Mouse (Mus musculus) hindbrain, postnatal 0 days (tissue): ENCODE measurements around the gene Vamp9. TPM values are rescaled to one million over a fixed set of nuclear protein-coding genes. Genes with fewer than 3 reads are reported as not detected.

Experiments
- ATAC-seq: fragments of 200-750 bp; cut with Nextera tagmentation; 2 replicates; pipeline ENCODE4 v1.8.0; 2017; ENCODE audit warnings: mild to moderate bottlenecking, moderate TSS enrichment, moderate library complexity
- DNase-seq: peaks from one replicate; pipeline ENCODE4 v3.0.0-alpha.2; 2015; ENCODE audit warnings: low spot score
- H3K27ac ChIP-seq: fragments of 300-500 bp; sonication (generic); 2 replicates; pipeline ENCODE4 v1.5.1; 2014; ENCODE audit warnings: mild to moderate bottlenecking
- H3K27me3 ChIP-seq: fragments of 300-500 bp; sonication (generic); 2 replicates; pipeline ENCODE4 v1.6.1; 2014; ENCODE audit warnings: low read length, mixed read lengths; ENCODE audit not compliant: insufficient read depth
- H3K36me3 ChIP-seq: fragments of 300-500 bp; sonication (generic); 2 replicates; pipeline ENCODE4 v1.6.1; 2014; ENCODE audit warnings: low read length, mixed read lengths; ENCODE audit not compliant: insufficient read depth
- H3K4me1 ChIP-seq: fragments of 300-500 bp; sonication (generic); 2 replicates; pipeline ENCODE4 v1.6.1; 2014; ENCODE audit warnings: antibody characterized with exemption, low read length, mixed read lengths; ENCODE audit not compliant: insufficient read depth
- H3K4me2 ChIP-seq: fragments of 300-500 bp; sonication (generic); 2 replicates; pipeline ENCODE4 v1.6.1; 2014; ENCODE audit warnings: low read depth, mild to moderate bottlenecking, low read length, moderate library complexity, mixed read lengths
- H3K4me3 ChIP-seq: fragments of 300-500 bp; sonication (generic); 2 replicates; pipeline ENCODE4 v1.5.1; 2014; ENCODE audit warnings: low read length
- H3K9ac ChIP-seq: fragments of 300-500 bp; sonication (generic); replicated peaks from 2 replicates; pipeline ENCODE4 v1.6.1; 2014; ENCODE audit warnings: mild to moderate bottlenecking, low read length, moderate library complexity, mixed read lengths
- H3K9me3 ChIP-seq: fragments of 300-500 bp; sonication (generic); 2 replicates; pipeline ENCODE4 v1.6.1; 2016; ENCODE audit warnings: low read length, mixed read lengths
- CTCF ChIP-seq: IDR thresholded peaks from 2 replicates; pipeline ENCODE4 v1.5.1; 2016; ENCODE audit warnings: antibody characterized with exemption, control low read depth, low read depth
- WGBS: fragments of 180-500 bp; shearing (Covaris S2); extraction: QIAGEN DNeasy Blood & Tissue Kit; methylation state at CpG from one replicate; pipeline ENCODE4 v1.1.7; 2014; 5-methylcytosine and 5-hydroxymethylcytosine counted together
- polyA plus RNA-seq: library from polyadenylated mRNA; unstranded; fragments of >200 nt; fragmentation: Nextera tagmentation; extraction: Ambion mirVana; gene quantifications from 2 replicates; pipeline ENCODE4 v1.2.1, GENCODE M21; 2015
- total RNA-seq: library from RNA; depleted of rRNA; stranded (reverse); fragments of >200 nt; gene quantifications from 2 replicates; pipeline ENCODE4 v1.2.3, GENCODE M21; 2014; rRNA removed

Vamp9 gene
- total RNA-seq (0.31 TPM in 1 of 2 replicates, not detected in the other), polyA plus RNA-seq (0.38 and 1.2 TPM in 2 replicates)

DNA sequence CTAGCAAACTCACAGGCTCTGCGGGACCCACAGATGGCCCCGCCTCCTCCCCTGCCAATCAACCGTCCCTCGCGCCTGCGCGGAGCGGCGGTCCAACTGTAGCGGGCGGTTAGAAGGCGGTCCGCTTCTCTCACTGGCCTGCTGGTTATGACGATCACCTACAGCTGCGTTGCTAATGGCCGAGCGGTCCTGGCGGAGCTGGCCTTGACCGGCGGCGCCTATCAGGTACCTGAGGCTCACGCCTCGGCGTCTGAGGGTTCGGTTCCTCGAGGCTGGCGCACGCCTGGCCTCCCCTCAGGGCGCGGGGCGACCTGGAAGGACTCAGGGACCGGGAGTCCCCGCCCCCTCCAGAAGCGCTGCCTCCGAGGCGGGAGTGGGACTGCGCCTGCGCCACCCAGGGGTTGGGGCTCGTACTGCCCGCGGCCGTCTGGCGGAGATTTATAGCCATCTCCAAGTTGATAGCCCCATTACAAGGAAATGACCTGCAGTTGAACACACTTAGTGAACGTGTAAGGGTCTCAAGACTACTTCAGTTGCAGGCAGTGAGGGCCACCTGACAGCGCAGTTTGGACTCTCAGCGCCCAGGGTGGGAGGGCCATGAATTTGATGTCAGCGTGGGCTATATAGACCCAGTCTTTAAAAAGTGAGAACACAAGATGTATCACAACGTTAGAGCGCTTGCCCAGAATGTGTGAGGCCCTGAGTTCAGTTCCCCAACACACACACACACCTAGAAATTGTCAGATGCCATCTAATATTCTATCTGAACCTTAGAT lies at the start of gene Vamp9:
TSS of gene Vamp9 (plus strand) at position 74 of the 776 bp plus-strand sequence.
- WGBS: 12% methylated on average over 49 of the region's 49 CpGs
- ATAC-seq: peak; percentile 99
- peak; percentile 65 for TF ChIP-seq CTCF

GRCm38 (mm10) chr5:99857106-99857637 lies 48.9 kb upstream of the Vamp9 start:
- Histone ChIP-seq H3K4me1 (no peaks in the 10 kb centered on the region), H3K36me3 (no peaks in the 10 kb centered on the region), H3K9ac (no peak overlapping the region), H3K27me3 (no peaks in the 10 kb centered on the region), H3K9me3 (no peaks in the 10 kb centered on the region), H3K4me3 (no peak overlapping the region), H3K4me2 (no peak overlapping the region), H3K27ac (no peak overlapping the region)
- 44% methylated on average over 14 of the region's 14 CpGs for whole genome bisulfite sequencing
- DNase-seq: no peak
- TF ChIP-seq CTCF: no peak
- ATAC-seq: no peak

More for the DNA sequence above, at the start of gene Vamp9:
- Histone ChIP-seq H3K27me3 (0 out of 2 replicates have a peak, but pooled peaks cover 4% of the 10 kb centered on the region), H3K9me3 (no peaks in the 10 kb centered on the region), H3K4me2 (peak within 1 kb of the TSS; percentile 52), H3K4me1 (no peaks in the 10 kb centered on the region), H3K27ac (peak within 1 kb of the TSS; percentile 80), H3K9ac (peak within 1 kb of the TSS; percentile 54), H3K36me3 (no peaks in the 10 kb centered on the region), H3K4me3 (peak within 1 kb of the TSS; percentile 55)
- peak; percentile 96 for DNase-seq

DNA sequence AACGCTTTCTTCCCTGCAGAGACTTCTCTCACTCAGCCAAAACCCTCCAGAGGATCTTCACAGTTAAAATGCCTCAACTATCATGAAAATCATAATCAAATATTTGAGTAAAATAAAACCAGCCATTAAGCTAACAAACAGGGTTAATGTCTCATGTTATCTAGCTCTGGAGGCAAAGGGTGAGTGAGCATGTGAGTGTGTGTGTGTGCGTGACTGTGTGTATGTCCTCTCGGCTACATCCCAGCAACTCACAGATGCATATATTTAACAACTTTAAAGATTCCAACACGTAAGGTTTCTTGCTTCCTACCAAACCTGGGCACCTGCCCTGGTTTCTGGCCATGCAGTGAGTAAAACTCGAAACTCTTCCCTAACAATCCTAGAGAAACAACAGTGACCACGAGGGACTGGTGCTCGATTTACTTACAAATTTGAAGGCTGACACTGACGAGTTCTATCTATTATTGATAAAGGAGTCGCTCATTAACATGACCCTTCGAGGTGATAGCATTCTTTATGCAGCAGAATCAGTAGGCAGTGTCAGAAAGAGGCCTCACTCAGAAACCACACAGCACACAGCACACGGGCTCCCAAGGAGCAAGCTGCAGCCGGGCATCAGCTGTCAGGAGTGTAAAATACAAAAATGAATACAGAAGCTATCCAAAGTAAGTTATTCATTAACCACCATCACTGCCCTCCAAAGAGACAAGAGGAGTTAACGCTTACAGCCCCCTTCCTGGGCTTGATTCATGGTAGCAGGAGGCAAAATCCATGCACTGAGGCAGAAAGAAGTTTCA lies 46.2 kb upstream of the Vamp9 start:
- H3K9ac ChIP-seq: no peak overlapping the region
- no peaks in the 10 kb centered on the region for H3K27me3 ChIP-seq
- no peak overlapping the region for H3K4me2 ChIP-seq
- no peaks in the 10 kb centered on the region for H3K36me3 ChIP-seq
- TF ChIP-seq CTCF: no peak
- no peaks in the 10 kb centered on the region for H3K4me1 ChIP-seq
- no peak for DNase-seq
- no peaks in the 10 kb centered on the region for H3K9me3 ChIP-seq
- no peak overlapping the region for H3K4me3 ChIP-seq
- 60% methylated on average over 13 of the region's 13 CpGs for WGBS
- ATAC-seq: no peak
- no peak overlapping the region for H3K27ac ChIP-seq

DNA sequence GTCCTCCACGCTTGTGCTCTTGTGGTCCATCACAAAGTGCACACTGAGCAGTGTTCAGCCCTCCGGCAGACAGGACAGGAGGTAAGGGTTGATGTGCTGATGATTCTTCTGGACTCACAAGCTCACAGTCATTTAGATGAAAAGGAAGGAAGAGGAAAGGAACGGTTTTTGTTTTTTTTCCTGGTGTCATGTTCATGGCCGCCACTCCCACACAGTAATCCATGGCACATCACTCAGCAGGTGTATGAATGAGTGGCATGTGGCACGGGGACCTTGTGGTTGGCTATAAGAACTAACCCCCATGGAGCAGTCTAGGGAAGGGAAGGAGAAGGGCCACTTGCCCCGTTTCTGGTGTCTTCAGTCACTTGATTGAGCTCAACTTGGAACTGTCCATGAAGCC lies 44.2 kb upstream of the Vamp9 start:
- 78% methylated on average over 6 of the region's 6 CpGs for WGBS
- DNase-seq (no peak), ATAC-seq (no peak)
- H3K27ac ChIP-seq: no peak overlapping the region
- H3K9me3 ChIP-seq: no peaks in the 10 kb centered on the region
- no peak overlapping the region for H3K4me3 ChIP-seq
- TF ChIP-seq CTCF: no peak
- H3K9ac ChIP-seq: no peak overlapping the region
- H3K4me2 ChIP-seq: no peak overlapping the region
- H3K27me3 ChIP-seq: no peaks in the 10 kb centered on the region
- H3K4me1 ChIP-seq: no peaks in the 10 kb centered on the region
- no peaks in the 10 kb centered on the region for H3K36me3 ChIP-seq

GRCm38 (mm10) chr5:99863656-99864380 lies 42.2 kb upstream of the Vamp9 start:
- no peak for DNase-seq
- H3K4me2 ChIP-seq: no peak overlapping the region
- 79% methylated on average over 13 of the region's 13 CpGs for WGBS

DNA sequence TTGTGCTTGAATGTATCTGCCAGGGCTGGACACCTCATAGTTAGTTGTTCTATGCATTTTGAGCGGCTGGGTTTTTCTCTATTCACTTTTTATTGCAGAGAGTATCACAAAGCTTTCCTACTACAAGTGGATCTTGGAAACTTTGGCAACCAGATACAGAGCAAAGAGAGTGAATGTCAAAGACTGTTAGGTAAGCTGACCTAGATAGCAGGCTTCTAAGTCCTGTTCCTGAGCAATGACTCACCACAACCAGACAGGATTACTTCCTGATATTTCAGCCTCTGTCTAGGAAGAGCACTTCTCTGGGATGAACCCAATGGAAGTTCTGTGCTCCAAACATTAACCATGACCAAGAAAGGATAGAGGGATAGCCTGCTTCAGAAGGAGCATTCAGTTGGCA lies 40.3 kb upstream of the Vamp9 start:
- WGBS: 94% methylated on average over 1 of the region's 1 CpGs
- no peak overlapping the region for H3K4me2 ChIP-seq
- H3K9me3 ChIP-seq: no peaks in the 10 kb centered on the region
- H3K9ac ChIP-seq: no peak overlapping the region
- TF ChIP-seq CTCF: no peak
- ATAC-seq: no peak
- H3K36me3 ChIP-seq: no peaks in the 10 kb centered on the region
- H3K27ac ChIP-seq: no peak overlapping the region
- no peak overlapping the region for H3K4me3 ChIP-seq
- no peaks in the 10 kb centered on the region for H3K27me3 ChIP-seq
- no peaks in the 10 kb centered on the region for H3K4me1 ChIP-seq
- no peak for DNase-seq

More at GRCm38 (mm10) chr5:99863656-99864380, 42.2 kb upstream of the Vamp9 start:
- Histone ChIP-seq H3K27me3 (no peaks in the 10 kb centered on the region), H3K4me3 (no peak overlapping the region), H3K36me3 (no peaks in the 10 kb centered on the region), H3K9ac (no peak overlapping the region), H3K27ac (no peak overlapping the region), H3K9me3 (no peaks in the 10 kb centered on the region), H3K4me1 (no peaks in the 10 kb centered on the region)
- no peak for TF ChIP-seq CTCF
- no peak for ATAC-seq
